Mouse (Mus musculus) neutrophil, adult 83 days (primary cell): ENCODE data around the gene Fbxw28. TPM values are rescaled to one million over a fixed set of nuclear protein-coding genes. Genes with fewer than 3 reads are reported as not detected.

ENCODE experiments used
- total RNA-seq, 2 experiments: library from RNA; stranded (reverse); gene quantifications; one replicate each; pipeline ENCODE4 v1.2.4; 2023

Gene Fbxw28
- total RNA-seq, result not detected

GRCm38 (mm10) chr9:109339559-109339958, at the start of gene Fbxw28:
Fbxw28 (minus strand) TSS chr9:109339659.

GRCm38 (mm10) chr9:109287576-109287975, 51.9 kb downstream of the Fbxw28 start, which contains the start of gene Fbxw14:
Fbxw14 (minus strand) TSS chr9:109287676.

Other genes with a start within 250 kb of the Fbxw28 start
- gene Plxnb1, start 244.3 kb downstream of the Fbxw28 start, total RNA-seq, result under 1 TPM; 0.11 to 0.68 TPM
- gene Fbxw21, start 177.6 kb downstream of the Fbxw28 start, total RNA-seq, result not detected
- not detected for gene Fbxw13, start 143.7 kb downstream of the Fbxw28 start, total RNA-seq
- not detected for gene Fbxw20, start 104.9 kb downstream of the Fbxw28 start, total RNA-seq
- gene Fbxw14, start 52.0 kb downstream of the Fbxw28 start, total RNA-seq, result not detected
- gene Fbxw22, start 64.6 kb upstream of the Fbxw28 start, total RNA-seq, result not detected
- not detected for gene Fbxw16, start 109.5 kb upstream of the Fbxw28 start, total RNA-seq
- not detected for gene Fbxw19, start 156.2 kb upstream of the Fbxw28 start, total RNA-seq
- not detected for gene Fbxw15, start 228.6 kb upstream of the Fbxw28 start, total RNA-seq